In genomic region chr11:104393196-104393595, GRCm38 (mm10) we compare ENCODE assay signal across 10 mouse cellular contexts.
A peak's percentile ranks its signal among the peaks of the same experiment; 100 is the strongest.
DNase-seq lines count a peak whose midpoint lies in the region; ATAC-seq lines count a peak whose summit lies in the region.
"Had no signal": no experiment of that assay in that cellular context is flagged by ENCODE, and none has a peak within 500 bp of the region (broad histone marks: within the 10 kb centered on the region; RNA-seq: fewer than 3 reads in every experiment).

No protein-coding gene starts in this region.

- no peaks in the 10 kb centered on the region for H3K9me3 ChIP-seq in kidney, embryonic 16.5 days (ENCODE audit: low read length)
- H3K9me3 ChIP-seq: embryonic facial prominence, embryonic 13.5 days; heart, embryonic 15.5 days had no signal

- 0 out of 2 replicates have a peak, but pooled peaks cover 3% of the 10 kb centered on the region for H3K36me3 ChIP-seq in kidney, embryonic 16.5 days (ENCODE audit: insufficient read depth, low read length)
- H3K36me3 ChIP-seq: heart, embryonic 15.5 days had no signal

- no peaks in the 10 kb centered on the region for H3K4me1 ChIP-seq in kidney, embryonic 16.5 days (ENCODE audit: insufficient read depth, low read length)
- H3K4me1 ChIP-seq: embryonic facial prominence, embryonic 13.5 days had no signal

- no peak overlapping the region for H3K27ac ChIP-seq in kidney, embryonic 16.5 days (ENCODE audit: low read length)
- H3K27ac ChIP-seq: embryonic facial prominence, embryonic 13.5 days; heart, embryonic 15.5 days had no signal

- no peak overlapping the region for H3K4me3 ChIP-seq in kidney, embryonic 16.5 days (ENCODE audit: low read length)
- H3K4me3 ChIP-seq: embryonic facial prominence, embryonic 13.5 days; heart, embryonic 15.5 days had no signal

- H3K4me2 ChIP-seq in kidney, embryonic 16.5 days (replicated peaks; ENCODE audit: low read depth, low read length): no peak overlapping the region
- H3K4me2 ChIP-seq: embryonic facial prominence, embryonic 13.5 days; heart, embryonic 15.5 days had no signal

- no peaks in the 10 kb centered on the region for H3K27me3 ChIP-seq in kidney, embryonic 16.5 days (ENCODE audit: insufficient read depth, low read length)
- H3K27me3 ChIP-seq: embryonic facial prominence, embryonic 13.5 days; heart, embryonic 15.5 days had no signal

- WGBS in kidney, embryonic 16.5 days: 81% methylated on average over 6 of the region's 6 CpGs

- DNase-seq in cerebellum, postnatal 10 days: peak; percentile 23 to 44
- DNase-seq in cerebellum, adult 11-12 months: no peak
- DNase-seq in kidney, adult 9 months: peak; percentile 26
- DNase-seq in right cerebral cortex, postnatal 14 days: peak; percentile 7
- no peak for DNase-seq in right cerebral cortex, adult 18-20 months
- DNase-seq in spleen, postnatal 36 days (ENCODE audit: low spot score in 2 of 2): no peak
- no peak for DNase-seq in layer of hippocampus, adult 9-11 months

- ATAC-seq in kidney, embryonic 16.5 days (ENCODE audit: low FRiP score, low TSS enrichment): no peak

- H3K9ac ChIP-seq in kidney, embryonic 16.5 days (replicated peaks; ENCODE audit: low read length): no peak overlapping the region
- H3K9ac ChIP-seq: embryonic facial prominence, embryonic 13.5 days; heart, embryonic 15.5 days had no signal

Comparison
In these comparisons a context has a peak if more than half of its experiments do, and no peak if none do; other contexts are left out.
1. DNase-seq: peak in cerebellum, postnatal 10 days (2 of 2), kidney, adult 9 months (single experiment) and right cerebral cortex, postnatal 14 days (single experiment); none in cerebellum, adult 11-12 months (single experiment), right cerebral cortex, adult 18-20 months (single experiment), spleen, postnatal 36 days (0 of 2) and layer of hippocampus, adult 9-11 months (single experiment).